Mouse (Mus musculus) adrenal gland, adult 10 weeks (tissue): ENCODE results near the gene Cpt1c. TPM values are rescaled to one million over a fixed set of nuclear protein-coding genes. Genes with fewer than 3 reads are reported as not detected.

ENCODE experiments used
- polyA plus RNA-seq: library from polyadenylated mRNA; stranded (reverse); fragments of 350-450 nt; fragmentation: Illumina TruSeq; extraction: RNeasy Lipid Tissue Mini Kit (QIAGEN cat#74804); gene quantifications from one replicate; pipeline ENCODE4 v1.2.3, GENCODE M21; 2014; ENCODE audit warnings: low read depth, low replicate concordance

Gene Cpt1c
- 0.70 TPM for polyA plus RNA-seq

DNA sequence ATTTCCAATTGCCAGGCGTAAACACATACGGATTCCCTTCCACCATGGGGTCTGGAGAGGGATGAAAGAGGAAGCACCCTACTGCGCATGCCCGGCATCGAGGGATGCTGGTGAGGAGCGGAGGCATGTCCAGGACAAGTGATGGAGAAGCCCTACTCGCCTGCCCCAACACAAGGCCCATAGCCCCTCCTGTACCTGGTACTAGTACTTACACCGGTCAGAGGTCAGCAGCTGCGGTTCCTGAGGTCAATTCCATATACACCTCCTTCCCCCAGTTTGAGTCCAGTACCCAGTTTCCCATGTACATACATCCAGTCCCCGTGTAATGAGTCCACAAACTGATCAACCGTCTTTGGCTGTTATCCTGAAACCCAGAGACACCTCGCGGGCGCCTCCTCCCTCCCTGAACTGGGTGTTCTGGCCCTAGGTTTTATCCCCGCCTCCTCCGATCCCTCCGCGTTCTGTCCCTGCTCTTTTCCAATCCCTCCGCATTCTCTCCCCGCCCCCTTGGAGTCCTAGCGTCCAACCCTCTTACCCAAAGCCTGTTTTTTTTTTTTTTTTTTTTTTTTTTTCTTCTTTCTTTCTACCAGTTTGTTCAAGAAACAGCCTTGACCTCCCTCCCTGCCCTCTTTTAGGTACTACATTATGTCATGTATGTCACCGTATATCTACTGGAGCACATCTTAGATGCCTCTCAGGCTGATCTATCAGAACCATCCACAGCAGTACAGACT is at the start of gene Cpt1c:
Cpt1c (minus strand) TSS at position 469 of the 734 bp plus-strand sequence.

DNA sequence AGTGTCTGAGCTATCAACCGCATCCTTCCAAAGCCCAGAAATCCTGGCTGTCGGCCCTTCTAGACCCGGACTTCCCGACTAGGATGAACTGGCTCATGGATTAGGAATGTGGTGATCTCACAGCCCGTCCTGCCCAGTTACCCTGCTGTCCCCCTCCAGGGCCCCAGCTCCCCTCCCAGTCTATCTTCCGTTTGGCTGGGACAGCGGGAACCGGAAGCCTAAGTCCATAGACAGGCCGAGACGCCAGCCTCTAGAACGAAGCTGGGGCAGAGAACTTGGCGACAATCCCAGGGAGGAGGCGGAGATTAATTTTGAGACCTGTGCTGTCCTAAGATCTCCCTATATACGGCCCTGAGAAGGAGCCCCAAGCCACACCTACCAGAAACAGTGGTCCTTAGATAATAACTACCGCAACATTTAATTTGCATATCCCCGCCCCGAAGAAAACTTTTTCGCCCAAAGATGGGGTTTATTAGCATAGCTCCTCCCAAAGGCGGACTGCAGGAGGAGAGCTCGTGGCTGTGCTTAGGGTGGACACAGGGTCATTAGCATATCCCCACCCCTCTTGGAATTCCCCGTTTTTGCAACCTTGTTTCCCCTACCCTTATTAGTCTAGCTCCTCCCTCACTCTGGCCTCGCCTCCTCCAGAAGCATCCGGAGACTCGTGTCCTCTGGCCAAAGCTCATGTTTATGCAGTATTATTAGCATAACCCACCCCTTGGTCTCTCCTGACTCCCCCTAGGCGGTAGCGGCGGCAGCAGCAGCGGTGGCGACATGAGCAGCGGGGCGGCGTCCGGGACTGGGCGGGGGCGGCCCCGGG is 42.8 kb upstream of the Cpt1c start, which contains the start of gene Rras:
Rras (plus strand) TSS at position 720 of the 820 bp plus-strand sequence.

DNA sequence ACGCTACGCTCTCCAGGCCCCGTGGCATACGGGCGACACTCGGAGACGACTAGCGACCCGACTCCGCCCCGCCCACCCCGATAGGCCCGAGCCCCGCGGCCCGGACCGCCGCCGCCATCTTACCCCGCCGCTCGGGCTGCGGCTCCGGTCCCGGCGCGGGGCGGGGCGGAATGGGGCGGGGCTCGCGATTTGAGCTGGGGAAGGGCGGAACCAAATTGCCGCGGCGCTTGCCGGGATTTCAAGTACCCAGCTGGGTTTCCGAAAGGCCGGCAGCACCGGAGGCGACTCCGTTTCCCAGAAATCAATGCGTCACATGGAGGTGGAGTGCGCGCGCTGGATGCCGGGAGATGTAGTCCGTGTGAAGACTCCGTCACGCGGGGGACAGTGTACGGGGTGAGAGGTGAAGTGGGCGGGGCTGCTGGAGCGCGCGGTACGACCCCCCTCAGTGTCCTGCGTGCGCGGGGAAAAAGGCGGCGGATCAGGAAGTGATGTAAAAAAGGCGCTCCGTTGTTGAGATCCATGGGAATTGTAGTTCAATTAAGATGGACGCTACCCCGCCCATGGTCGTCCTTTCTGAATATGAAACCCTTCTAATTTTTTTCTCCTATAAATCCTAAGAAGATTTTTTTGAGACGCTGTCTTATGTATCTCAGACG is 41.4 kb upstream of the Cpt1c start, which contains the start of gene Scaf1:
Scaf1 (minus strand) TSS at position 407 of the 656 bp plus-strand sequence.

DNA sequence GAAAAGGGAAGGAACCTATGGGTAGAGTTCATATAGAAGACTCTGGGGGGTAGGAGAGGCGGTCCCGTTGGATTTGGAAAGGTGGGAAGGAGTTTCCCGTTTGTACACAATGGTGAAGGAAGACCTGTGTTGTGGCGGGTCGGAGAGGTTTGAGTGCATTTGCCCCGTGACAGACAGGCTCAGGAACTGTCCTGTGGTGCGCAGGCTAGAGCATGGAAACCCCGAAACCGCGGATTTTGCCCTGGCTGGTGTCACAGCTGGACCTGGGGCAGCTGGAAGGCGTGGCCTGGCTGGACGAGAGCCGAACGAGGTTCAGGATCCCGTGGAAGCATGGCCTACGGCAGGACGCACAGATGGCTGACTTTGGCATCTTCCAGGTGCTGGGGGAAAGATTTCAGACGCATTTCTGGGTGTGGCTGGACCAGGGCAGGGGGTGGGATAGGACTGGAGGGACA is 23.9 kb upstream of the Cpt1c start, which contains the start of gene Bcl2l12:
Bcl2l12 (minus strand) TSS at position 212 of the 455 bp plus-strand sequence.

DNA sequence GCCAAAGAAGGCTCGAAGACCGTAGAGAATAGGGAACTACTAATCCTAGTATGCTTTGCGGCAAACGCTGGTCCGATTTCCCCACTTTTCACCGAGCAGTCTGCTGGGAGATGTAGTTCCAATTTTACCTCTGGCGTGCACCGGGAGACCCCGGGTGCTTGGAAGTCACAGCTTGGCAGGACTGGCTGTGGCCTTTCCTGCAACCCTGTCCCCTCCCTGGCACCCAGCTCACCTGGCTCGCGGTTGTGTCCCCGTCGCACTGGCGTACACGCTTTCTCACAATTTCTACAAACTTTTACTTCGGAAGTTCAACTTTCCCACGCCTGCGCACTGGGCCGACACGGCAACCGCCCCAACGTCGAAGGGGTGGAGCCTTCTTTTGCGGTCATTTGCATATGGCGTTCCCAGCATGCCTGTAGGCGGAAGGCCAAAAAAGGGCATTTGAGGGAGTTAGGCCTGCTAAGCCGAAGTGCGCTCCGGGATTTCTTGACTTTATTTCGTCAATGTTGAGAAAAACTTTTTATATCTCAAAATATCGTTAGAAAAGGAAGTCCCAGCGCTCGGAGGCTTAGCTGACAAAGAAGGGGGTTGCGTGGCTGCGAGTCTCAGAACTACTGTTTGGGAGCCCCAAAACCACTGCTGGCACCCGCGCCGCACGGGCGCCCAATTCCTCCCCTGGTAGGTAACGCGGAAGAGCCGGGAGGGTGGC is 22.7 kb upstream of the Cpt1c start, which contains the start of gene Irf3:
Irf3 (plus strand) TSS at position 418 of the 709 bp plus-strand sequence.

DNA sequence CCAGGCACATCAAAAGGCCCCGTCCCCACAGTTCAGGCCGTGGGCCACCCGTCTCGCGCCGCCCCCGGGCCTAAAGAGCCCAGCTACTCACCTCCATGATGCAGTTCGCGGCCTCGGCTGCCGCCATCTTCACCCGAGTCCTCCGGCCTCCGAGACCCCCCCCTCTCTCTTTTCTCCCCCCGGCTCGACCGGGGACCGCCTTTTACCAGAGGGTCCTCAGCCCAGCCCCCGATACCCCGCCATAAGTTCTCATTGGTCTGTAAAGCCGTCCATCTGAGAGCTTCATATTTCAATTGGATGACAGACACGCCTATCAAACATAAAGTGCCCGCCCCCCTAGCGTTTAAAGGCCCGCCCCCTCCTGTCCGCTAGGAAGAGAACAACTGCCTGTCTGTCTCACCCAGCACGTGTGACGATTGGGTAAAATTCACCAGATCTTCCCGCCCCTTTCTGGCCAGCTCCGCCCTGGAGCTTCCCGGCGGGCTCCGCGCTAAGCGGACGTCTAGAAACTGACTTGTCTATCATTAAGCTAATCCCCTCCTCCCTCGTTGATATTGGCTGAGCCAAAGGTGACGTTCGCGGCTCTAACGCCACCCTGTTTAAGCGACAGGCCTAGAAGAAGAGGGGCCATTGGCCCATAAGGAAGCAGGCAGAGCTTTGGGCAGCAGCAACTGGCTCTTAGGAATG is 11.7 kb upstream of the Cpt1c start, which contains the start of gene Prmt1:
Prmt1 (minus strand) TSS at position 377 of the 687 bp plus-strand sequence.

DNA sequence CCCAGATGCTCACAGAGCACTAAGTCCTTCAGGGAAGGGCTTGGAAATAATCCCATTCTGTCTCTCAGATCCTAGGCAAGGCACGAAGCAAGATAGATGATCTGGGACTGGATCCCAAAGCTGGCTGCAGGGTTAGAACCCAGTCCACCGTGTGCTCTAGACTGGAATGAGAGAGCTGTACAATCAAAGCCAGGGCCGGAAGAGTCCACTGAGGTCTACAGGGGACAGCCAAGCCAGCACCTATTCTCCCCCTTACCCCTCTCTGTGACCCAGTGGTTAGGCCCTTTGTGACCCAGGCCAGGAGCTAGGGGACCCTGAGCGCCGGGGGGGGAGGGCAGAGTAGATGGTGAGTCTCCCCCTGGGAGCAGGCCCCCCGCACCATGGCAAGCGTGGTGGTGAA is 31.7 kb downstream of the Cpt1c start, which contains the start of gene Tsks:
Tsks (plus strand) TSS at position 301 of the 400 bp plus-strand sequence.

DNA sequence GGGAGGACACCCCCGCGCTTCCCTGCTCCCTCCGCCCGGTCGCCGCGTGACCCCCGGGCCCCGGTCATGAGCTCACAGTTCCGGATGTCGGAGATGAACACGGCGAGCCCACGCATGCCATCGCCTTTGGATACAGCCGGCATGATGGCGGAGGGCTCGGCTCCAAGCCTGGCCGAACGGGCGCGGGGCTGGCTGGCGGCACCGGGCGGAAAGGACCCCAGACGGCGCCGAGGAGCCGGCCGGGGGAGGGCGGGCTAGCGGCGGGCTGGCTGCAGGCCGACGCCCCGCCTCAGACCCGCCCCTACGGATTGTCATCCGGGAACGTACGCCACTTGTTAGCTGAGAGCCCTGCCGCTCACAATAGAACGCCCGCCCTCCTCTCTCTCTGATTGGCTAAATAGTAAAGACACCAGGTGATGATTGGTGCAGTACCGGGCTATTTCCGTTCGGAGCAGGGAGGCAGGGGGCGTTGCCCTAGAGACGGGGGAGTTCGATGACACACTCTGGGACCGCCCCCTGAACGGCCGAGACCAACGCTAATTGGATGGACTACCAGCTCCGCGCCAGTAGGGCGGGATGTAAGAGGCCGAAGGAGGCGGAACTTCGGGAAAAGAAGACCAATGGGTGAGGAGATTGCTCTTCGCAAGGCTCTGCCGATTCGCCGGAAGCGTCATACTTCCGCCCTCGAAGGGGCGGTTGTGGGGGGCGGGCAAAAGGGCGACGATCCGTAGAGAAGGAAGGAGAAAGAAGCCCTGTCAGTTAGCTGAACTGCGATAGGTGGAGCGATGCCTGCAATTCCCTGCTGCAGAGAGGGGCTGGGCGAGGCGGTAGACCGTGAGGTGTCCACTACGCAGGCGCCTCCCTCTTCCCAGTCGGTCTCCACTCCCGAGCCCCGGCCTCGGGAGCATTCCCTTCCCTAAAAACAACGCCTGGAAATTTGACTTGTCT is 45.2 kb downstream of the Cpt1c start, which contains the start of gene Ap2a1:
Ap2a1 (minus strand) TSS at position 293 of the 948 bp plus-strand sequence.

Other genes starting within 250 kb of the Cpt1c start
- 10.4 TPM for gene Vrk3, start 226.4 kb downstream of the Cpt1c start, polyA plus RNA-seq
- 0.52 TPM for gene Zfp473, start 223.8 kb downstream of the Cpt1c start, polyA plus RNA-seq
- gene Nup62, start 158.8 kb downstream of the Cpt1c start, polyA plus RNA-seq = 4.8 TPM
- not detected for gene Il4i1, start 158.5 kb downstream of the Cpt1c start, polyA plus RNA-seq
- 7.3 TPM for gene Atf5, start 158.2 kb downstream of the Cpt1c start, polyA plus RNA-seq
- 3.8 TPM for gene Akt1s1, start 125.9 kb downstream of the Cpt1c start, polyA plus RNA-seq
- gene Tbc1d17, start 125.8 kb downstream of the Cpt1c start, polyA plus RNA-seq = 1.2 TPM
- gene Pnkp, start 117.7 kb downstream of the Cpt1c start, polyA plus RNA-seq = 1.7 TPM
- not detected for gene Ptov1, start 105.1 kb downstream of the Cpt1c start, polyA plus RNA-seq
- gene Med25, start 82.1 kb downstream of the Cpt1c start, polyA plus RNA-seq = 4.0 TPM
- gene Fuz, start 78.8 kb downstream of the Cpt1c start, polyA plus RNA-seq = 6.5 TPM
- 23.6 TPM for gene Ap2a1, start 45.4 kb downstream of the Cpt1c start, polyA plus RNA-seq
- gene Tsks, start 31.6 kb downstream of the Cpt1c start, polyA plus RNA-seq = not detected
- 9.0 TPM for gene Prmt1, start 11.7 kb upstream of the Cpt1c start, polyA plus RNA-seq
- gene Irf3, start 22.8 kb upstream of the Cpt1c start, polyA plus RNA-seq = 24.6 TPM
- gene Bcl2l12, start 23.9 kb upstream of the Cpt1c start, polyA plus RNA-seq = not detected
- 4.1 TPM for gene Scaf1, start 41.5 kb upstream of the Cpt1c start, polyA plus RNA-seq
- gene Rras, start 43.1 kb upstream of the Cpt1c start, polyA plus RNA-seq = 5.8 TPM
- 0.41 TPM for gene Prr12, start 78.0 kb upstream of the Cpt1c start, polyA plus RNA-seq
- gene Nosip, start 87.6 kb upstream of the Cpt1c start, polyA plus RNA-seq = 7.3 TPM
- gene Prrg2, start 87.8 kb upstream of the Cpt1c start, polyA plus RNA-seq = 3.9 TPM
- not detected for gene Rcn3, start 117.4 kb upstream of the Cpt1c start, polyA plus RNA-seq
- gene Fcgrt, start 129.0 kb upstream of the Cpt1c start, polyA plus RNA-seq = 21.6 TPM
- gene Rps11, start 149.6 kb upstream of the Cpt1c start, polyA plus RNA-seq = 313 TPM
- gene Rpl13a, start 153.9 kb upstream of the Cpt1c start, polyA plus RNA-seq = 287 TPM
- gene Gm45713, start 161.4 kb upstream of the Cpt1c start, polyA plus RNA-seq = not detected
- 11.4 TPM for gene Flt3l, start 161.6 kb upstream of the Cpt1c start, polyA plus RNA-seq
- 2.8 TPM for gene Pih1d1, start 179.5 kb upstream of the Cpt1c start, polyA plus RNA-seq
- gene Aldh16a1, start 179.7 kb upstream of the Cpt1c start, polyA plus RNA-seq = 2.0 TPM
- gene Slc17a7, start 189.1 kb upstream of the Cpt1c start, polyA plus RNA-seq = not detected
- not detected for gene Gfy, start 204.7 kb upstream of the Cpt1c start, polyA plus RNA-seq
- not detected for gene Pth2, start 206.1 kb upstream of the Cpt1c start, polyA plus RNA-seq
- not detected for gene Ccdc155, start 230.0 kb upstream of the Cpt1c start, polyA plus RNA-seq
- gene Dkkl1, start 237.3 kb upstream of the Cpt1c start, polyA plus RNA-seq = not detected
- 2.2 TPM for gene Tead2, start 240.9 kb upstream of the Cpt1c start, polyA plus RNA-seq